Mouse (Mus musculus): ENCODE results near the gene Nin.

- TF ChIP-seq POLR2A (IDR thresholded peaks at IDR 0.05; ENCODE audit: insufficient read length, low read depth) = no peak
- no peak for TF ChIP-seq USF1 (IDR thresholded peaks at IDR 0.05; ENCODE audit: low read depth)
- no peak for TF ChIP-seq POLR2AphosphoS2 (IDR thresholded peaks at IDR 0.05; ENCODE audit: insufficient read length, low read depth)
- TF ChIP-seq MYOG (IDR thresholded peaks at IDR 0.05; ENCODE audit: control insufficient read depth in 1 of 3, insufficient read depth in 1 of 3, insufficient read length in 2 of 3, low read depth in 2 of 3) = no peak
- no peak for TF ChIP-seq MAX (IDR thresholded peaks at IDR 0.05; ENCODE audit: low read depth)
- TF ChIP-seq E2F4 (IDR thresholded peaks at IDR 0.05; ENCODE audit: insufficient read depth) = no peak
- TF ChIP-seq TCF3 (IDR thresholded peaks at IDR 0.05; ENCODE audit: insufficient read length, low read depth) = no peak
- no peak for TF ChIP-seq TCF12 (IDR thresholded peaks at IDR 0.05; ENCODE audit: insufficient read depth, poor library complexity, severe bottlenecking)
Observed at GRCm38 (mm10) chr12:70118721-70119345, 5.3 kb upstream of the Nin start.
